7 mouse cellular contexts compared by ENCODE assay signal in genomic region chr5:135460152-135460832, GRCm38 (mm10).
DNase-seq lines count a peak whose midpoint lies in the region; ATAC-seq and TF ChIP-seq lines count a peak whose summit lies in the region.

No protein-coding gene starts in this region.

- 47% methylated on average over 12 of the region's 12 CpGs for WGBS in bone marrow, adult 2 months
- WGBS in hindbrain, embryonic 15.5 days = 45% methylated on average over 12 of the region's 12 CpGs

- H3K4me3 ChIP-seq in bone marrow, adult 2 months (replicated peaks; ENCODE audit: control insufficient read depth, low read depth, low read length) = no peak overlapping the region
- H3K4me3 ChIP-seq in hindbrain, embryonic 15.5 days = no peak overlapping the region
- H3K4me3 ChIP-seq in left cerebral cortex, adult 2 months = no peak overlapping the region

- peaks cover 21% of the 10 kb centered on the region for H3K36me3 ChIP-seq in hindbrain, embryonic 15.5 days

- no peaks in the 10 kb centered on the region for H3K9me3 ChIP-seq in hindbrain, embryonic 15.5 days

- no peaks in the 10 kb centered on the region for H3K27me3 ChIP-seq in hindbrain, embryonic 15.5 days

- TF ChIP-seq POLR2A in bone marrow, adult 2 months (IDR thresholded peaks at IDR 0.05; ENCODE audit: borderline replicate concordance, control insufficient read depth, low read depth, low read length) = no peak

- peak; percentile 87 for ATAC-seq in hindbrain, embryonic 15.5 days (ENCODE audit: low FRiP score, low read depth)

- H3K9ac ChIP-seq in hindbrain, embryonic 15.5 days = no peak overlapping the region

- TF ChIP-seq CTCF in bone marrow, adult 2 months (IDR thresholded peaks at IDR 0.05; ENCODE audit: control insufficient read depth, insufficient read depth, low read length) = no peak
- TF ChIP-seq CTCF in left cerebral cortex, adult 2 months (IDR thresholded peaks at IDR 0.05) = no peak

- peak overlapping the region; percentile 39 for H3K27ac ChIP-seq in bone marrow, adult 2 months (ENCODE audit: control insufficient read depth, insufficient read depth, low read depth, low read length, poor library complexity)
- peak overlapping the region; percentile 79 for H3K27ac ChIP-seq in hindbrain, embryonic 15.5 days (replicated peaks)
- H3K27ac ChIP-seq in left cerebral cortex, adult 2 months = peak overlapping the region; percentile 76

- intact Hi-C loops in left cerebral cortex, adult 2 months (cut with DNase I) = loop anchor here (1.0 kb wide), 1 partner anchor 28 kb away; no protein-coding TSS in a partner anchor

- peak; percentile 87 to 91 for DNase-seq in cerebellum, postnatal 10 days
- peak; percentile 67 for DNase-seq in gastrocnemius, adult 18-20 months (ENCODE audit: low spot score)
- DNase-seq in left cerebral cortex, adult 2 months (ENCODE audit: extremely low spot score in 1 of 2, low spot score in 2 of 2) = peak; percentile 24 to 53
- peak; percentile 34 for DNase-seq in mesoderm, embryonic 11.5 days (ENCODE audit: low read depth, low spot score)
- no peak for DNase-seq in urinary bladder, postnatal 10 days (ENCODE audit: low spot score)

- H3K4me2 ChIP-seq in hindbrain, embryonic 15.5 days = peak overlapping the region; percentile 26

- peaks cover 2% of the 10 kb centered on the region; the same call in 1 of the 2 replicates for H3K4me1 ChIP-seq in bone marrow, adult 2 months (ENCODE audit: control insufficient read depth, insufficient read depth, low read length)
- peaks cover 14% of the 10 kb centered on the region for H3K4me1 ChIP-seq in hindbrain, embryonic 15.5 days (replicated peaks)
